Mouse (Mus musculus) v-Abl transformed pro-B cells (cell line): ENCODE results near the gene Taldo1.
"Not testable (repeated sequence)": the region's sequence is repeated elsewhere in the genome, so short reads cannot be mapped to it uniquely, and the experiment has no call there.

Experiments used
- in situ Hi-C, 2 experiments: fragments of 400-800 bp; cut with MboI; formaldehyde crosslinking; loops; one replicate each; pipeline ENCODE4 v1.15.1; 2025; ENCODE audit not compliant: unreplicated experiment in 2 of 2

Gene Taldo1

GRCm38 (mm10) chr7:141436523-141436892 is 44.5 kb downstream of the Taldo1 start:
- in situ Hi-C loops: no loop called here

GRCm38 (mm10) chr7:141437178-141438120 is 45.5 kb downstream of the Taldo1 start, which contains the start of gene Slc25a22:
Slc25a22 (minus strand) TSS chr7:141437892.
- in situ Hi-C loops: no loop called here

- in situ Hi-C loops: no loop called here
These were observed 46.4 kb downstream of the Taldo1 start for GRCm38 (mm10) chr7:141438201-141438968.

- in situ Hi-C loops: no loop called here
These were observed 47.2 kb downstream of the Taldo1 start for GRCm38 (mm10) chr7:141439140-141439679.

- in situ Hi-C loops: no loop called here
These were observed 47.8 kb downstream of the Taldo1 start for GRCm38 (mm10) chr7:141439811-141440210.

- in situ Hi-C loops: no loop called here
These were observed 48.6 kb downstream of the Taldo1 start for GRCm38 (mm10) chr7:141440613-141441012.

- in situ Hi-C loops: no loop called here
These were observed 49.5 kb downstream of the Taldo1 start for GRCm38 (mm10) chr7:141441460-141441859.

- in situ Hi-C loops: no loop called here
These were observed 50.2 kb downstream of the Taldo1 start for GRCm38 (mm10) chr7:141442199-141442598.

GRCm38 (mm10) chr7:141443081-141443821 is 51.3 kb downstream of the Taldo1 start:
- in situ Hi-C loops: no loop called here

GRCm38 (mm10) chr7:141443828-141444237 is 51.8 kb downstream of the Taldo1 start, which contains the start of gene Pidd1:
Pidd1 (minus strand) TSS chr7:141444025.
- in situ Hi-C loops: no loop called here

GRCm38 (mm10) chr7:141446374-141446773 is 54.4 kb downstream of the Taldo1 start:
- in situ Hi-C loops: not testable (repeated sequence)

GRCm38 (mm10) chr7:141447110-141447991 is 55.4 kb downstream of the Taldo1 start, which contains the start of gene Rplp2:
Rplp2 (plus strand) TSS chr7:141447370.
- in situ Hi-C loops: no loop called here

- in situ Hi-C loops: loop anchor here in 1 of 2 experiments (5.0 to 10.0 kb wide), 2 partner anchors 40 to 577 kb away; partner anchors contain the start of gene Gatd1
These were observed 59.9 kb downstream of the Taldo1 start for GRCm38 (mm10) chr7:141451928-141452327.
